10 mouse cellular contexts compared by ENCODE assay signal in the genomic region with DNA sequence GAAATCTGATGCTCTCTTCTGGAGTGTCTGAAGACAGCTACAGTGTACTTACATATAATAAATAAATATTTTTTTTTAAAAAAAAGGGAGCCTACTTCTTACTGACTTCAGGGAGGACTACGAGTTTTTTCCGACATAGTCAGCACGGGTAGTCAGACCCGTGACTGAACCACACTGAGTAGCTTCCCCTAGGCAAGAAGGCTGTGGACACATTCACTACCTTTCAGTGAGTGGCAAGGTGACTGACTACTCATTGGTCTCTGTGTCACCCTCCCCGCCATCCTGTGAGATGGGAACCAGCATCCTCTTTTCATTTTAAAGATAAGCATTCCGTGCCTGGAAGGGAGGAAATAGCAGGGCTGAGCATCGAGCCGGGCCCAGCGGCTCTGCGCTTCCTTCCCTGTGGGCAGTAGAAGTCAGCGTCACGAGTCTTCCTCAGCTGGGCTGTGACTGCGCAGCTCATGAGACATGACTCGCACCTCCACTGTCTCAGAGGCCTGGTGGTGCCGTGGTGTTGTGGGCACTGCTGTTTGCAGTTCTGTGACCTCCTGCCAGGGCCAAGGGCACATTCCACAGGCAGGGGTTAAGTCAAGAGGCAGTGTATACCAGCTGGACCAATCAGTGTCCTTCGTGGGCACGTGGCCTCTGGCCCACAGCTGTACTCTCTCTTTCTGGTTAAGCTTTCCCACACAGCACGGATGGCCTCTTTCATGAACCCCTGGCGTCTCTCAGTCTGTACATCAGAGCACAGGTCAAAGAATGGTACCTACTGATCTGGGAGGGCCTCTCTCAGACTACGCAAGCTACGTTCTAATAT. TPM values are rescaled to one million over a fixed set of nuclear protein-coding genes. Genes with fewer than 3 reads are reported as not detected.
A peak's percentile ranks its signal among the peaks of the same experiment; 100 is the strongest.
DNase-seq lines count a peak whose midpoint lies in the region; ATAC-seq and TF ChIP-seq lines count a peak whose summit lies in the region.
"Had no signal": no experiment of that assay in that cellular context is flagged by ENCODE, and none has a peak within 500 bp of the region (broad histone marks: within the 10 kb centered on the region; RNA-seq: fewer than 3 reads in every experiment).

No protein-coding gene starts in this region.

- H3K9me3 ChIP-seq in hindbrain, embryonic 10.5 days = no peaks in the 10 kb centered on the region
- H3K9me3 ChIP-seq in hindbrain, postnatal 0 days (ENCODE audit: low read length) = no peaks in the 10 kb centered on the region
- no peaks in the 10 kb centered on the region for H3K9me3 ChIP-seq in CH12.LX (replicated peaks; ENCODE audit: low read length)
- no peaks in the 10 kb centered on the region for H3K9me3 ChIP-seq in heart, embryonic 16.5 days (replicated peaks; ENCODE audit: control insufficient read depth, low read length)
- H3K9me3 ChIP-seq in forebrain, embryonic 14.5 days (replicated peaks; ENCODE audit: control insufficient read depth, low read length) = no peaks in the 10 kb centered on the region
- H3K9me3 ChIP-seq: G1E had no signal

- no peak for TF ChIP-seq CTCF in hindbrain, postnatal 0 days (IDR thresholded peaks at IDR 0.05; ENCODE audit: low read depth)
- TF ChIP-seq CTCF in CH12.LX (conservative IDR thresholded peaks at IDR 0.05 in 1 of 2, IDR thresholded peaks at IDR 0.05 in 1 of 2; ENCODE audit: low read depth in 2 of 2, low read length in 2 of 2) = no peak

- no peak overlapping the region for H3K4me3 ChIP-seq in hindbrain, embryonic 10.5 days
- H3K4me3 ChIP-seq in hindbrain, postnatal 0 days (ENCODE audit: low read length) = no peak overlapping the region
- peak overlapping the region in 1 of 3 experiments; percentile 2 for H3K4me3 ChIP-seq in CH12.LX (replicated peaks in 1 of 3; ENCODE audit: low read depth in 2 of 3, low read length in 2 of 3, poor library complexity in 1 of 3)
- H3K4me3 ChIP-seq in heart, embryonic 16.5 days (ENCODE audit: low read length) = no peak overlapping the region
- no peak overlapping the region for H3K4me3 ChIP-seq in forebrain, embryonic 14.5 days (ENCODE audit: low read depth, low read length)
- H3K4me3 ChIP-seq: myocyte had no signal

- 68% methylated on average over 21 of the region's 21 CpGs for WGBS in hindbrain, embryonic 10.5 days
- WGBS in hindbrain, postnatal 0 days = 79% methylated on average over 21 of the region's 21 CpGs
- 39% methylated on average over 21 of the region's 21 CpGs for WGBS in heart, embryonic 16.5 days
- WGBS in forebrain, embryonic 14.5 days = 84% methylated on average over 21 of the region's 21 CpGs

- no peak for TF ChIP-seq EP300 in CH12.LX (IDR thresholded peaks at IDR 0.05; ENCODE audit: low read length)

- peaks cover 7% of the 10 kb centered on the region for H3K4me1 ChIP-seq in hindbrain, embryonic 10.5 days (replicated peaks)
- H3K4me1 ChIP-seq in hindbrain, postnatal 0 days (ENCODE audit: insufficient read depth, low read length) = no peaks in the 10 kb centered on the region
- peaks cover 38 to 83% of the 10 kb centered on the region in 2 experiments for H3K4me1 ChIP-seq in CH12.LX (ENCODE audit: control insufficient read depth in 1 of 2, insufficient read depth in 2 of 2)
- peaks cover 4% of the 10 kb centered on the region for H3K4me1 ChIP-seq in heart, embryonic 16.5 days (ENCODE audit: control insufficient read depth, insufficient read depth, low read length)
- H3K4me1 ChIP-seq in forebrain, embryonic 14.5 days (ENCODE audit: control insufficient read depth, insufficient read depth, low read length) = no peaks in the 10 kb centered on the region

- in situ Hi-C loops in CH12.LX (cut with MboI; ENCODE audit: low pct_ligation_motif_present, low pct_unique_long_range_greater_than_20kb, low sequenced_read_pairs) = no loop called here

- H3K9ac ChIP-seq in hindbrain, postnatal 0 days (replicated peaks; ENCODE audit: low read length) = no peak overlapping the region
- H3K9ac ChIP-seq in CH12.LX (ENCODE audit: insufficient read depth, low read depth) = no peak overlapping the region; the same call in 1 of the 2 replicates
- H3K9ac ChIP-seq in heart, embryonic 16.5 days (ENCODE audit: low read length) = no peak overlapping the region; the same call in 1 of the 2 replicates
- no peak overlapping the region for H3K9ac ChIP-seq in forebrain, embryonic 14.5 days (ENCODE audit: low read length)

- TF ChIP-seq POLR2A in CH12.LX (IDR thresholded peaks at IDR 0.05; ENCODE audit: low read depth, low read length) = 0 out of 2 replicates have a peak, but pooled peaks have one; percentile 26

- H3K27me3 ChIP-seq in hindbrain, embryonic 10.5 days (ENCODE audit: insufficient read depth, poor library complexity, severe bottlenecking) = no peaks in the 10 kb centered on the region
- no peaks in the 10 kb centered on the region for H3K27me3 ChIP-seq in hindbrain, postnatal 0 days (ENCODE audit: insufficient read depth, low read length)
- no peaks in the 10 kb centered on the region for H3K27me3 ChIP-seq in CH12.LX (replicated peaks)
- no peaks in the 10 kb centered on the region for H3K27me3 ChIP-seq in heart, embryonic 16.5 days (ENCODE audit: control insufficient read depth, insufficient read depth, low read length)
- H3K27me3 ChIP-seq in forebrain, embryonic 14.5 days (replicated peaks; ENCODE audit: control insufficient read depth, insufficient read depth, low read length) = no peaks in the 10 kb centered on the region

- ATAC-seq in hindbrain, postnatal 0 days = no peak
- ATAC-seq in heart, embryonic 16.5 days (replicated peaks; ENCODE audit: extremely low read depth, insufficient read depth, low FRiP score) = peak; percentile 58
- ATAC-seq in megakaryocyte, adult 5-6 weeks (ENCODE audit: poor library complexity, severe bottlenecking) = peak; percentile 91
- ATAC-seq in forebrain, embryonic 14.5 days = no peak

- DNase-seq in hindbrain, embryonic 10.5 days (ENCODE audit: low spot score) = peak; percentile 32
- DNase-seq in hindbrain, postnatal 0 days (ENCODE audit: low spot score) = no peak
- peak; percentile 60 for DNase-seq in CH12.LX (ENCODE audit: extremely low read depth)
- DNase-seq in thymus, postnatal 4 days = peak; percentile 44
- DNase-seq in urinary bladder, postnatal 4 days (ENCODE audit: low spot score in 2 of 2) = no peak
- DNase-seq in forebrain, embryonic 14.5 days (ENCODE audit: low spot score) = no peak

- H3K4me2 ChIP-seq in hindbrain, postnatal 0 days (ENCODE audit: low read depth, low read length) = no peak overlapping the region
- peak overlapping the region; percentile 7; the same call in 1 of the 2 replicates for H3K4me2 ChIP-seq in CH12.LX (ENCODE audit: insufficient read depth, low read depth, poor library complexity, severe bottlenecking)
- H3K4me2 ChIP-seq in heart, embryonic 16.5 days (ENCODE audit: low read depth, low read length) = peak overlapping the region; percentile 18
- H3K4me2 ChIP-seq in forebrain, embryonic 14.5 days (ENCODE audit: low read length) = no peak overlapping the region

- peak overlapping the region; percentile 59 for H3K27ac ChIP-seq in hindbrain, embryonic 10.5 days
- H3K27ac ChIP-seq in hindbrain, postnatal 0 days = no peak overlapping the region
- H3K27ac ChIP-seq in CH12.LX (ENCODE audit: insufficient read depth, low read depth) = peak overlapping the region; percentile 79
- H3K27ac ChIP-seq in heart, embryonic 16.5 days (ENCODE audit: low read length) = peak overlapping the region; percentile 3; the same call in 1 of the 2 replicates
- no peak overlapping the region for H3K27ac ChIP-seq in forebrain, embryonic 14.5 days (ENCODE audit: low read depth, low read length)

- dilution Hi-C loops in CH12.LX (cut with MboI; ENCODE audit: extremely low pct_ligation_motif_present, extremely low pct_unique_long_range_greater_than_20kb, low sequenced_read_pairs) = no loop called here

- H3K36me3 ChIP-seq in hindbrain, embryonic 10.5 days = no peaks in the 10 kb centered on the region
- H3K36me3 ChIP-seq in hindbrain, postnatal 0 days (ENCODE audit: insufficient read depth, low read length) = no peaks in the 10 kb centered on the region
- H3K36me3 ChIP-seq in CH12.LX (replicated peaks in 1 of 2; ENCODE audit: control insufficient read depth in 1 of 2, insufficient read depth in 1 of 2, low read length in 1 of 2) = peaks cover 0 to 23% of the 10 kb centered on the region in 2 experiments
- no peaks in the 10 kb centered on the region for H3K36me3 ChIP-seq in heart, embryonic 16.5 days (ENCODE audit: control insufficient read depth, insufficient read depth)
- H3K36me3 ChIP-seq in forebrain, embryonic 14.5 days (ENCODE audit: control insufficient read depth, insufficient read depth, low read length) = no peaks in the 10 kb centered on the region
- H3K36me3 ChIP-seq: G1E had no signal

- TF ChIP-seq RAD21 in CH12.LX (IDR thresholded peaks at IDR 0.05; ENCODE audit: low read depth, low read length) = no peak

- H3K79me2 ChIP-seq in CH12.LX (replicated peaks; ENCODE audit: control insufficient read depth, extremely low read depth, insufficient read depth, poor library complexity, severe bottlenecking) = peaks cover 23% of the 10 kb centered on the region

TF ChIP-seq in CH12.LX, 34 proteins besides CTCF, POLR2A, EP300 and RAD21 (continues in another document):
- TF ChIP-seq MXI1 (IDR thresholded peaks at IDR 0.05; ENCODE audit: low read depth, low read length) (peak; percentile 16; the same call in 1 of the 2 replicates), MAFK (IDR thresholded peaks at IDR 0.05; ENCODE audit: insufficient replicate concordance, low read length) (0 out of 2 replicates have a peak, but pooled peaks have one; percentile 36), ZNF384 (IDR thresholded peaks at IDR 0.05; ENCODE audit: low read depth, low read length) (0 out of 2 replicates have a peak, but pooled peaks have one; percentile 17), BHLHE40 (IDR thresholded peaks at IDR 0.05; ENCODE audit: low read depth, low read length) (peak; percentile 49), ELF1 (IDR thresholded peaks at IDR 0.05; ENCODE audit: low read depth, low read length) (no peak), ZMIZ1 (IDR thresholded peaks at IDR 0.05; ENCODE audit: low read depth, low read length) (no peak), PAX5 (IDR thresholded peaks at IDR 0.05; ENCODE audit: low read length) (no peak), USF1 (IDR thresholded peaks at IDR 0.05; ENCODE audit: low read depth, low read length) (peak; percentile 72), SIN3A (IDR thresholded peaks at IDR 0.05; ENCODE audit: low read length) (no peak)

RNA-seq across cellular contexts. Expression of gene Pik3ap1, which starts 45.7 kb away (rescaled TPM):
- polyA plus RNA-seq in hindbrain, embryonic 10.5 days (2016; fragmentation: Nextera tagmentation; extraction: Ambion mirVana) = 3.1 and 3.3 TPM in 2 replicates
- 1.1 and 1.8 TPM in 2 replicates for total RNA-seq in hindbrain, postnatal 0 days (2014; rRNA removed)
- 1.7 and 2.2 TPM in 2 replicates for polyA plus RNA-seq in hindbrain, postnatal 0 days (2015; fragmentation: Nextera tagmentation; extraction: Ambion mirVana)
- total RNA-seq in CH12.LX (2012; rRNA removed) = 34.3 and 37.4 TPM in 2 replicates
- total RNA-seq in CH12.LX (2014; rRNA removed) = 25.1 and 26.7 TPM in 2 replicates
- polyA plus RNA-seq in CH12.LX (2012; ENCODE audit: insufficient read length, low read depth) = 98.6 and 106 TPM in 2 replicates
- polyA plus RNA-seq in heart, embryonic 16.5 days (2015; fragmentation: Nextera tagmentation; extraction: Ambion mirVana) = 1.5 and 1.7 TPM in 2 replicates
- 16.8 and 17.9 TPM in 2 replicates for total RNA-seq in megakaryocyte, adult 5-6 weeks (2015)
- 15.3 and 20.4 TPM in 2 replicates for total RNA-seq in megakaryocyte, adult 5-6 weeks (2017)
- polyA plus RNA-seq in forebrain, embryonic 14.5 days (2014; fragmentation: Nextera tagmentation; extraction: Ambion mirVana) = 1.7 and 1.8 TPM in 2 replicates
- polyA plus RNA-seq: myocyte had no signal

Comparison
In these comparisons a context has a peak if more than half of its experiments do, and no peak if none do; other contexts are left out.
1. DNase-seq: peak in hindbrain, embryonic 10.5 days (single experiment), CH12.LX (single experiment) and thymus, postnatal 4 days (single experiment); none in hindbrain, postnatal 0 days (single experiment), urinary bladder, postnatal 4 days (0 of 2) and forebrain, embryonic 14.5 days (single experiment).
2. H3K27ac ChIP-seq: peak in hindbrain, embryonic 10.5 days (single experiment), CH12.LX (single experiment) and heart, embryonic 16.5 days (single experiment); none in hindbrain, postnatal 0 days (single experiment) and forebrain, embryonic 14.5 days (single experiment).
3. ATAC-seq: peak in heart, embryonic 16.5 days (single experiment) and megakaryocyte, adult 5-6 weeks (single experiment); none in hindbrain, postnatal 0 days (single experiment) and forebrain, embryonic 14.5 days (single experiment).
4. H3K4me2 ChIP-seq: peak in CH12.LX (single experiment) and heart, embryonic 16.5 days (single experiment); none in hindbrain, postnatal 0 days (single experiment) and forebrain, embryonic 14.5 days (single experiment).
5. RNA of gene Pik3ap1, which starts 45.7 kb away (polyA plus RNA-seq): 98.6 to 106 TPM in CH12.LX; 3.1 to 3.3 TPM in hindbrain, embryonic 10.5 days, 1.7 to 1.8 TPM in forebrain, embryonic 14.5 days, 1.7 to 2.2 TPM in hindbrain, postnatal 0 days and 1.5 to 1.7 TPM in heart, embryonic 16.5 days; every median in the first group is over 10 times any median in the second.